Mouse (Mus musculus): ENCODE measurements around the gene Vstm5.
A peak's percentile ranks its signal among the peaks of the same experiment; 100 is the strongest.
"Not testable (repeated sequence)": the region's sequence is repeated elsewhere in the genome, so short reads cannot be mapped to it uniquely, and the experiment has no call there.

The Vstm5 gene

GRCm38 (mm10) chr9:15239042-15239925, at the start of gene Vstm5:
Gene Vstm5, plus strand, starts transcription at chr9:15239045.
- DNase-seq (ENCODE audit: low spot score), result no peak

- DNase-seq (ENCODE audit: low spot score), result not testable (repeated sequence)
Measured at GRCm38 (mm10) chr9:15194806-15195205, 44.0 kb upstream of the Vstm5 start.

GRCm38 (mm10) chr9:15206631-15207030, 32.2 kb upstream of the Vstm5 start:
- DNase-seq (ENCODE audit: low spot score), result no peak

GRCm38 (mm10) chr9:15209320-15209719, 29.5 kb upstream of the Vstm5 start:
- no peak for DNase-seq (ENCODE audit: low spot score)

GRCm38 (mm10) chr9:15211876-15212275, 27.0 kb upstream of the Vstm5 start:
- DNase-seq (ENCODE audit: low spot score), result no peak

- no peak for DNase-seq (ENCODE audit: low spot score)
Measured at GRCm38 (mm10) chr9:15213695-15214094, 25.1 kb upstream of the Vstm5 start.

GRCm38 (mm10) chr9:15224912-15225311, 13.9 kb upstream of the Vstm5 start:
- no peak for DNase-seq (ENCODE audit: low spot score)

GRCm38 (mm10) chr9:15232445-15232844, 6.4 kb upstream of the Vstm5 start:
- no peak for DNase-seq (ENCODE audit: low spot score)

- DNase-seq (ENCODE audit: low spot score), result no peak
Measured at GRCm38 (mm10) chr9:15233604-15234003, 5.2 kb upstream of the Vstm5 start.

GRCm38 (mm10) chr9:15235986-15236385, 2.9 kb upstream of the Vstm5 start:
- no peak for DNase-seq (ENCODE audit: low spot score)

- DNase-seq (ENCODE audit: low spot score), result no peak
Measured at GRCm38 (mm10) chr9:15237516-15238296, 1.1 kb upstream of the Vstm5 start.

- no peak for DNase-seq (ENCODE audit: low spot score)
Measured at GRCm38 (mm10) chr9:15238297-15238990, 401 bp upstream of the Vstm5 start.

GRCm38 (mm10) chr9:15240006-15240405, 1.2 kb downstream of the Vstm5 start:
- DNase-seq (ENCODE audit: low spot score), result no peak

GRCm38 (mm10) chr9:15240863-15241595, 2.2 kb downstream of the Vstm5 start:
- no peak for DNase-seq (ENCODE audit: low spot score)

GRCm38 (mm10) chr9:15241596-15241939, 2.7 kb downstream of the Vstm5 start:
- peak; percentile 42 for DNase-seq (ENCODE audit: low spot score)

GRCm38 (mm10) chr9:15242130-15242529, 3.3 kb downstream of the Vstm5 start:
- no peak for DNase-seq (ENCODE audit: low spot score)

- DNase-seq (ENCODE audit: low spot score), result no peak
Measured at GRCm38 (mm10) chr9:15245319-15246075, 6.7 kb downstream of the Vstm5 start.

- DNase-seq (ENCODE audit: low spot score), result no peak
Measured at GRCm38 (mm10) chr9:15250376-15250775, 11.5 kb downstream of the Vstm5 start.

GRCm38 (mm10) chr9:15252196-15252595, 13.4 kb downstream of the Vstm5 start:
- DNase-seq (ENCODE audit: low spot score), result no peak

- no peak for DNase-seq (ENCODE audit: low spot score)
Measured at GRCm38 (mm10) chr9:15254501-15254900, 15.7 kb downstream of the Vstm5 start.

- DNase-seq (ENCODE audit: low spot score), result no peak
Measured at GRCm38 (mm10) chr9:15256214-15256613, 17.4 kb downstream of the Vstm5 start.

Measured in spleen, adult 12 weeks (tissue).